Mouse (Mus musculus): Measurements from ENCODE around the gene Abca8a.

- no peak for TF ChIP-seq POLR2A (IDR thresholded peaks at IDR 0.05; ENCODE audit: extremely low read depth, insufficient read depth, low read length)
- no peak for TF ChIP-seq CTCF (IDR thresholded peaks at IDR 0.05; ENCODE audit: extremely low read depth, insufficient read depth, low read length)
These were observed 5.7 kb upstream of the Abca8a start for GRCm38 (mm10) chr11:110101437-110101836.
